Mouse (Mus musculus) c-Kit-negative CD71-positive TER-119-positive erythroid progenitor cells, embryonic 14.5 days (primary cell): ENCODE results near the gene Mtf1.

Experiments used
- DNase-seq: peaks from one replicate; pipeline ENCODE4 v3.0.0-alpha.2; 2013; ENCODE audit warnings: low read depth, low spot score

The Mtf1 gene

GRCm38 (mm10) chr4:124801552-124802308, at the start of gene Mtf1:
Gene Mtf1 (plus strand): TSS chr4:124802104.
- DNase-seq: peak; percentile 90

GRCm38 (mm10) chr4:124752281-124753199, 49.4 kb upstream of the Mtf1 start:
- DNase-seq: peak; percentile 70

GRCm38 (mm10) chr4:124755526-124755925, 46.4 kb upstream of the Mtf1 start:
- DNase-seq: no peak

- DNase-seq: no peak
Measured at GRCm38 (mm10) chr4:124759305-124759811, 42.5 kb upstream of the Mtf1 start.

GRCm38 (mm10) chr4:124761201-124761600, 40.7 kb upstream of the Mtf1 start:
- DNase-seq: no peak

- no peak for DNase-seq
Measured at GRCm38 (mm10) chr4:124762858-124763452, 38.9 kb upstream of the Mtf1 start.

- no peak for DNase-seq
Measured at GRCm38 (mm10) chr4:124765802-124766565, 35.9 kb upstream of the Mtf1 start.

GRCm38 (mm10) chr4:124766566-124766940, 35.4 kb upstream of the Mtf1 start:
- no peak for DNase-seq

GRCm38 (mm10) chr4:124768963-124769591, 32.8 kb upstream of the Mtf1 start:
- DNase-seq: no peak

- DNase-seq: no peak
Measured at GRCm38 (mm10) chr4:124770624-124771023, 31.3 kb upstream of the Mtf1 start.

- no peak for DNase-seq
Measured at GRCm38 (mm10) chr4:124772125-124772524, 29.8 kb upstream of the Mtf1 start.

GRCm38 (mm10) chr4:124773449-124773848, 28.5 kb upstream of the Mtf1 start:
- no peak for DNase-seq

GRCm38 (mm10) chr4:124773995-124774394, 27.9 kb upstream of the Mtf1 start:
- no peak for DNase-seq

- peak; percentile 75 for DNase-seq
Measured at GRCm38 (mm10) chr4:124774429-124774828, 27.5 kb upstream of the Mtf1 start.

- no peak for DNase-seq
Measured at GRCm38 (mm10) chr4:124781361-124781760, 20.5 kb upstream of the Mtf1 start.

- DNase-seq: no peak
Measured at GRCm38 (mm10) chr4:124782395-124782794, 19.5 kb upstream of the Mtf1 start.

- no peak for DNase-seq
Measured at GRCm38 (mm10) chr4:124783937-124784336, 18.0 kb upstream of the Mtf1 start.

- no peak for DNase-seq
Measured at GRCm38 (mm10) chr4:124790013-124790412, 11.9 kb upstream of the Mtf1 start.

- no peak for DNase-seq
Measured at GRCm38 (mm10) chr4:124792114-124792513, 9.8 kb upstream of the Mtf1 start.

- DNase-seq: no peak
Measured at GRCm38 (mm10) chr4:124796141-124796540, 5.8 kb upstream of the Mtf1 start.

GRCm38 (mm10) chr4:124796913-124797312, 5.0 kb upstream of the Mtf1 start:
- no peak for DNase-seq
